12 mouse cellular contexts compared by ENCODE assay signal in genomic region chr6:92625923-92626322, GRCm38 (mm10).
DNase-seq lines count a peak whose midpoint lies in the region; ATAC-seq lines count a peak whose summit lies in the region.
"Had no signal": no experiment of that assay in that cellular context is flagged by ENCODE, and none has a peak within 500 bp of the region (broad histone marks: within the 10 kb centered on the region; RNA-seq: fewer than 3 reads in every experiment).

No protein-coding gene starts in this region.

- H3K9me3 ChIP-seq in heart, embryonic 10.5 days = no peaks in the 10 kb centered on the region
- H3K9me3 ChIP-seq in midbrain, embryonic 14.5 days (ENCODE audit: control insufficient read depth, low read length) = no peaks in the 10 kb centered on the region
- H3K9me3 ChIP-seq in midbrain, embryonic 10.5 days (replicated peaks) = no peaks in the 10 kb centered on the region
- H3K9me3 ChIP-seq in heart, embryonic 14.5 days (ENCODE audit: control insufficient read depth, low read length) = no peaks in the 10 kb centered on the region
- H3K9me3 ChIP-seq in hindbrain, embryonic 16.5 days (ENCODE audit: control insufficient read depth, low read length) = no peaks in the 10 kb centered on the region
- H3K9me3 ChIP-seq: embryonic facial prominence, embryonic 15.5 days; lung, embryonic 15.5 days; midbrain, embryonic 12.5 days had no signal

- no peak overlapping the region for H3K4me3 ChIP-seq in heart, embryonic 10.5 days
- no peak overlapping the region for H3K4me3 ChIP-seq in midbrain, embryonic 14.5 days (replicated peaks; ENCODE audit: low read depth, low read length)
- H3K4me3 ChIP-seq in midbrain, embryonic 10.5 days = no peak overlapping the region
- H3K4me3 ChIP-seq in heart, embryonic 14.5 days (ENCODE audit: control insufficient read depth in 1 of 2, insufficient read depth in 1 of 2, low read depth in 1 of 2, low read length in 2 of 2) = no peak overlapping the region
- no peak overlapping the region for H3K4me3 ChIP-seq in hindbrain, embryonic 16.5 days (ENCODE audit: low read length)
- H3K4me3 ChIP-seq: embryonic facial prominence, embryonic 15.5 days; heart, adult 2 months; lung, embryonic 15.5 days; midbrain, embryonic 12.5 days had no signal

- 75% methylated on average over 1 of the region's 1 CpGs for WGBS in heart, embryonic 10.5 days
- WGBS in midbrain, embryonic 14.5 days = 69% methylated on average over 1 of the region's 1 CpGs
- 71% methylated on average over 1 of the region's 1 CpGs for WGBS in midbrain, embryonic 10.5 days
- WGBS in heart, embryonic 14.5 days = 48% methylated on average over 1 of the region's 1 CpGs
- 55% methylated on average over 1 of the region's 1 CpGs for WGBS in hindbrain, embryonic 16.5 days

- no peaks in the 10 kb centered on the region for H3K27me3 ChIP-seq in heart, embryonic 10.5 days (ENCODE audit: insufficient read depth, poor library complexity, severe bottlenecking)
- no peaks in the 10 kb centered on the region for H3K27me3 ChIP-seq in midbrain, embryonic 14.5 days (ENCODE audit: control insufficient read depth, insufficient read depth, low read length)
- H3K27me3 ChIP-seq in midbrain, embryonic 10.5 days (ENCODE audit: low read depth, poor library complexity, severe bottlenecking) = no peaks in the 10 kb centered on the region
- no peaks in the 10 kb centered on the region for H3K27me3 ChIP-seq in heart, embryonic 14.5 days (ENCODE audit: control insufficient read depth, insufficient read depth, low read length)
- no peaks in the 10 kb centered on the region for H3K27me3 ChIP-seq in hindbrain, embryonic 16.5 days (replicated peaks; ENCODE audit: control insufficient read depth, insufficient read depth, low read length)
- H3K27me3 ChIP-seq: embryonic facial prominence, embryonic 15.5 days; lung, embryonic 15.5 days; midbrain, embryonic 12.5 days had no signal

- no peaks in the 10 kb centered on the region for H3K36me3 ChIP-seq in heart, embryonic 10.5 days
- H3K36me3 ChIP-seq in midbrain, embryonic 14.5 days (ENCODE audit: control insufficient read depth, insufficient read depth, low read length) = no peaks in the 10 kb centered on the region
- no peaks in the 10 kb centered on the region for H3K36me3 ChIP-seq in midbrain, embryonic 10.5 days
- no peaks in the 10 kb centered on the region for H3K36me3 ChIP-seq in heart, embryonic 14.5 days (ENCODE audit: control insufficient read depth, insufficient read depth, low read length)
- H3K36me3 ChIP-seq in hindbrain, embryonic 16.5 days (ENCODE audit: control insufficient read depth, insufficient read depth, low read length) = no peaks in the 10 kb centered on the region
- H3K36me3 ChIP-seq: embryonic facial prominence, embryonic 15.5 days; lung, embryonic 15.5 days; midbrain, embryonic 12.5 days had no signal

- no peak for ATAC-seq in midbrain, embryonic 14.5 days (ENCODE audit: low FRiP score, low TSS enrichment)
- ATAC-seq in heart, embryonic 14.5 days (ENCODE audit: insufficient number of reproducible peaks, insufficient read depth, low FRiP score, low read depth) = no peak
- peak; percentile 65; the same call in 1 of the 2 replicates for ATAC-seq in hindbrain, embryonic 16.5 days

- peak; percentile 33 for DNase-seq in heart, adult 8-10 months (ENCODE audit: low spot score)
- no peak for DNase-seq in heart, embryonic 10.5 days (ENCODE audit: low spot score)
- no peak for DNase-seq in midbrain, embryonic 14.5 days
- no peak for DNase-seq in midbrain, embryonic 10.5 days (ENCODE audit: low spot score)
- DNase-seq in gastrocnemius, adult 8-10 months (ENCODE audit: low spot score in 2 of 2) = no peak
- DNase-seq in kidney, adult 8-10 months = no peak

- no peak overlapping the region for H3K9ac ChIP-seq in midbrain, embryonic 14.5 days (replicated peaks; ENCODE audit: low read length)
- no peak overlapping the region for H3K9ac ChIP-seq in heart, embryonic 14.5 days (ENCODE audit: low read length)
- H3K9ac ChIP-seq in hindbrain, embryonic 16.5 days (ENCODE audit: low read depth, low read length) = no peak overlapping the region
- H3K9ac ChIP-seq: embryonic facial prominence, embryonic 15.5 days; lung, embryonic 15.5 days; midbrain, embryonic 12.5 days had no signal

- peaks cover 13% of the 10 kb centered on the region for H3K4me1 ChIP-seq in heart, embryonic 10.5 days
- peaks cover 14% of the 10 kb centered on the region for H3K4me1 ChIP-seq in midbrain, embryonic 14.5 days (ENCODE audit: control insufficient read depth, insufficient read depth, low read length)
- peaks cover 7% of the 10 kb centered on the region; the same call in 1 of the 2 replicates for H3K4me1 ChIP-seq in midbrain, embryonic 10.5 days
- peaks cover 8 to 18% of the 10 kb centered on the region in 2 experiments for H3K4me1 ChIP-seq in heart, embryonic 14.5 days (ENCODE audit: control insufficient read depth in 2 of 2, insufficient read depth in 2 of 2, low read length in 2 of 2)
- peaks cover 6% of the 10 kb centered on the region; the same call in 1 of the 2 replicates for H3K4me1 ChIP-seq in hindbrain, embryonic 16.5 days (ENCODE audit: control insufficient read depth, insufficient read depth, low read depth, low read length)
- H3K4me1 ChIP-seq: embryonic facial prominence, embryonic 15.5 days; lung, embryonic 15.5 days had no signal

- no peak overlapping the region for H3K4me2 ChIP-seq in midbrain, embryonic 14.5 days (ENCODE audit: low read length)
- no peak overlapping the region for H3K4me2 ChIP-seq in heart, embryonic 14.5 days (ENCODE audit: low read length)
- H3K4me2 ChIP-seq in hindbrain, embryonic 16.5 days (ENCODE audit: low read length) = no peak overlapping the region
- H3K4me2 ChIP-seq: embryonic facial prominence, embryonic 15.5 days; lung, embryonic 15.5 days; midbrain, embryonic 12.5 days had no signal

- H3K27ac ChIP-seq in heart, embryonic 10.5 days = no peak overlapping the region
- peak overlapping the region; percentile 9; the same call in 1 of the 2 replicates for H3K27ac ChIP-seq in midbrain, embryonic 14.5 days (replicated peaks; ENCODE audit: low read depth, low read length)
- H3K27ac ChIP-seq in midbrain, embryonic 10.5 days (replicated peaks) = no peak overlapping the region
- H3K27ac ChIP-seq in heart, embryonic 14.5 days (replicated peaks in 1 of 2; ENCODE audit: control insufficient read depth in 1 of 2, insufficient read depth in 1 of 2, low read depth in 2 of 2, low read length in 2 of 2) = peak overlapping the region; percentile 10 to 37; a peak in 2 of 4 replicates
- peak overlapping the region; percentile 51; the same call in 1 of the 2 replicates for H3K27ac ChIP-seq in hindbrain, embryonic 16.5 days (ENCODE audit: low read depth, low read length)
- H3K27ac ChIP-seq: embryonic facial prominence, embryonic 15.5 days; heart, adult 2 months; lung, embryonic 15.5 days had no signal

Comparison
In these comparisons a context has a peak if more than half of its experiments do, and no peak if none do; other contexts are left out.
1. H3K27ac ChIP-seq: peak in midbrain, embryonic 14.5 days (single experiment), heart, embryonic 14.5 days (2 of 2) and hindbrain, embryonic 16.5 days (single experiment); none in heart, embryonic 10.5 days (single experiment) and midbrain, embryonic 10.5 days (single experiment).